Mouse (Mus musculus) kidney, postnatal 4 days (tissue): Measurements from ENCODE around the gene Olfr154.
"Not testable (repeated sequence)": the region's sequence is repeated elsewhere in the genome, so short reads cannot be mapped to it uniquely, and the experiment has no call there.

Experiments used
- DNase-seq, 2 experiments: peaks; one replicate each; pipeline ENCODE4 v3.0.0; 2021; ENCODE audit warnings: mixed read lengths in 2 of 2

The Olfr154 gene

DNA sequence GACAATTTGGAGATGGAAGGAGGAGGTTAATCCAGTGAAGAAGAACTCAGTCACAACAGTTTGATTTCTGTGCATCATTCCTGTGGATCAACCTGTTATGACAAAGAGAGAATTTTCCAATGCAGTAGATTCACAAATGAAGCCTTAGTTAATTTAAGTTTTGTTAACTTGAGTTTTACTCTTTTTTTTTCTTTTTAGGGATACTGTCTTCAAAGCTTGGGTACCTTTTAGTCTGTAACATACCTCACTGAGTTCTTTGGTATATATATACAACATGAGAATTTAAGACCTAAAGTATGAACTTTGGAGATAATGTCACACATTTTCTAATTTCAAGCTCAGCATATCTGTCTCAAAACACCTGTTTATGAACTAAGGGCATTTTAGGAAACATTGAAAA lies at the start of gene Olfr154:
Gene Olfr154, minus strand, starts transcription at position 101 of the 400 bp plus-strand sequence.
- not testable (repeated sequence) for DNase-seq

DNA sequence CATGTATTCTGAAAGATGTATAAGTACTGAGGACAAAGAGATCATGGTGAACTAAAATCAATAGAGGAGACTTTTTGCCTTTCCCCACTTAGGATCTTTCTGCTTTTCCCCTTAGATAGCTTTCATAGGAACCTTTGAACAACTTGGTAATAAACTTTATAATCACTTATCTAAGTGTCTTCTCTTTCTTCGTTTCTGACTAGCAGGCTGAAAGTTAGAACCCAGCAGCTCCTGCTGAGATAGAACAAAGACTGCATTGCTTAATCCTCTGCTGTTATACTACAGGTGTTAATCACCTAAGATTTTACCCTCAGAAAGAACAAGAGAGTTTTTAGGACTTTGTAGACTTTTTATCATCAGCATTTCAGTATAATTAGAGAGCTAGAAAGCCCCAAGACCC lies 46.9 kb upstream of the Olfr154 start:
- no peak for DNase-seq

GRCm38 (mm10) chr2:85710680-85711079 lies 46.4 kb upstream of the Olfr154 start:
- DNase-seq = not testable (repeated sequence)

DNA sequence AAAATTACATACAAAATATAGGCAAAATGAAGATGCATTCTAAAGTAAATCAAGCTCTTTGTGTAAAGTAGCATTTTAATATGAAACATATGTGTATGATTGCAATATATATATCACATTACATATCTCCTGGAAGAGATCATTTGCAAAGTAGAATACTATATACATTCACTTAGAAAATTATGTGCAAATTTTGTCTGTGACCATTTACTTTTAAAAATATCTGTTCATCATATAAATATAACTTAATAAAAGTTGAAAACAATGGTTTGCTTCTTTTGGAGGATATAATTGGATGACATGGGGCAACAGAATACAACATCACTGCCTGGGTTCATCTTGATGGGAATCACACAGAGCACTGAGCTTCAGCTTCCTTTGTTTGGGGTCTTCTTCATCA lies 24.9 kb upstream of the Olfr154 start, which contains the start of gene Olfr1008:
Gene Olfr1008, plus strand, starts transcription at position 301 of the 400 bp plus-strand sequence.
- no peak for DNase-seq

- DNase-seq = no peak
These were observed 14.4 kb upstream of the Olfr154 start, which contains the start of gene Olfr1006 for GRCm38 (mm10) chr2:85678667-85679066. Olfr1006 (minus strand) TSS chr2:85678767.

DNA sequence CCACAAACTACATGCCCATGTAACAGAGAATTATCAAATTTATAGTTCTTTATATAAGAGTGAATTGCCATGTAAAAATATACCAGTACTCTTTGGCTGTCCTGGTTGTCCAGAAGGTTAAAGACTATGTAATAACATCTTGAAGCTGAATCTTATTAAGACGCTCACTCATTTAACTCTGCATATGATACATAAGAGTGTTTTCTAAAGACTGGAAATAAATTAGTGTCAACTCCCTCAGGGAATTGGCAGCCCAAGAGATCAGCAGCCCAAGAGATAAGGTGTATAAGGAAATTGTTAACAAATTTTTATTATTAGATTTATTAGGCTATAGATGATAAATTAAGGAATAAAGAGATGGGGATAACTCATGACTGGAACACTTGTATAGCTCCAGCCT lies 13.7 kb downstream of the Olfr154 start, which contains the start of gene Olfr1002:
Gene Olfr1002, minus strand, starts transcription at position 101 of the 400 bp plus-strand sequence.
- no peak for DNase-seq
